Mouse (Mus musculus) liver, postnatal 0 days (tissue): Measurements from ENCODE around the gene Klrb1b. TPM values are rescaled to one million over a fixed set of nuclear protein-coding genes. Genes with fewer than 3 reads are reported as not detected.

ENCODE experiments used
- ATAC-seq: fragments of 200-750 bp; cut with Nextera tagmentation; 2 replicates; pipeline ENCODE4 v1.8.0; 2017; ENCODE audit warnings: mild to moderate bottlenecking, moderate library complexity
- DNase-seq: peaks from one replicate; pipeline ENCODE4 v3.0.0-alpha.2; 2016
- H3K27ac ChIP-seq: fragments of 300-500 bp; sonication (generic); 2 replicates; pipeline ENCODE4 v1.5.1; 2014; ENCODE audit warnings: antibody characterized with exemption, moderate library complexity, mild to moderate bottlenecking, low read depth
- H3K27me3 ChIP-seq: fragments of 300-500 bp; sonication (generic); 2 replicates; pipeline ENCODE4 v1.6.1; 2014; ENCODE audit warnings: low read length, control low read depth, mixed read lengths; ENCODE audit not compliant: insufficient read depth
- H3K36me3 ChIP-seq: fragments of 300-500 bp; sonication (generic); replicated peaks from 2 replicates; pipeline ENCODE4 v1.6.1; 2014; ENCODE audit warnings: mild to moderate bottlenecking, control low read depth, low read length, moderate library complexity, mixed read lengths; ENCODE audit not compliant: insufficient read depth
- H3K4me1 ChIP-seq: fragments of 300-500 bp; sonication (generic); 2 replicates; pipeline ENCODE4 v1.6.1; 2014; ENCODE audit warnings: antibody characterized with exemption, mild to moderate bottlenecking, control low read depth; ENCODE audit not compliant: insufficient read depth
- H3K4me2 ChIP-seq: fragments of 300-500 bp; sonication (generic); 2 replicates; pipeline ENCODE4 v1.6.1; 2014; ENCODE audit warnings: low read depth, mild to moderate bottlenecking, low read length, moderate library complexity, mixed read lengths
- H3K4me3 ChIP-seq: fragments of 300-500 bp; sonication (generic); 2 replicates; pipeline ENCODE4 v1.5.1; 2014; ENCODE audit warnings: low read depth, low read length
- H3K9ac ChIP-seq: fragments of 300-500 bp; sonication (generic); replicated peaks from 2 replicates; pipeline ENCODE4 v1.6.1; 2014; ENCODE audit warnings: mild to moderate bottlenecking, moderate library complexity
- H3K9me3 ChIP-seq: fragments of 300-500 bp; sonication (generic); 2 replicates; pipeline ENCODE4 v1.6.1; 2016; ENCODE audit warnings: mild to moderate bottlenecking, control low read depth, low read length, mixed read lengths
- CTCF ChIP-seq: sonication (generic); IDR thresholded peaks from 2 replicates; pipeline ENCODE4 v1.5.1; 2016; ENCODE audit warnings: antibody characterized with exemption, low read depth
- EP300 ChIP-seq: IDR thresholded peaks from 2 replicates; pipeline ENCODE4 v1.6.1; 2016; ENCODE audit warnings: antibody characterized with exemption, low read depth, mild to moderate bottlenecking
- WGBS: fragments of 180-500 bp; shearing (Covaris S2); extraction: QIAGEN DNeasy Blood & Tissue Kit; methylation state at CpG from one replicate; pipeline ENCODE4 v1.1.7; 2014; ENCODE audit not compliant: insufficient replicate concordance; 5-methylcytosine and 5-hydroxymethylcytosine counted together
- polyA plus RNA-seq: library from polyadenylated mRNA; unstranded; fragments of >200 nt; fragmentation: Nextera tagmentation; extraction: Ambion mirVana; gene quantifications from 2 replicates; pipeline ENCODE4 v1.2.1, GENCODE M21; 2015

Klrb1b gene
- polyA plus RNA-seq, 1 experiment from 2014 or later = 0.39 TPM

GRCm38 (mm10) chr6:128833046-128833445, 6.9 kb upstream of the Klrb1b start:
- Histone ChIP-seq H3K4me2 (no peak overlapping the region), H3K27ac (no peak overlapping the region), H3K4me3 (no peak overlapping the region), H3K36me3 (no peaks in the 10 kb centered on the region), H3K27me3 (0 out of 2 replicates have a peak, but pooled peaks cover 12% of the 10 kb centered on the region), H3K9ac (no peak overlapping the region), H3K9me3 (no peaks in the 10 kb centered on the region), H3K4me1 (peaks cover 26% of the 10 kb centered on the region)
- 64% methylated on average over 10 of the region's 10 CpGs for WGBS
- TF ChIP-seq EP300 = no peak
- TF ChIP-seq CTCF = no peak
- ATAC-seq (no peak), DNase-seq (no peak)

GRCm38 (mm10) chr6:128829837-128830236, 3.7 kb upstream of the Klrb1b start:
- H3K4me2 ChIP-seq = no peak overlapping the region
- TF ChIP-seq EP300 = no peak
- TF ChIP-seq CTCF = no peak
- H3K4me3 ChIP-seq = no peak overlapping the region
- ATAC-seq = no peak
- H3K27me3 ChIP-seq = 0 out of 2 replicates have a peak, but pooled peaks cover 12% of the 10 kb centered on the region
- WGBS = 52% methylated on average over 4 of the region's 4 CpGs
- H3K36me3 ChIP-seq = no peaks in the 10 kb centered on the region
- no peaks in the 10 kb centered on the region for H3K4me1 ChIP-seq
- H3K27ac ChIP-seq = no peak overlapping the region
- no peaks in the 10 kb centered on the region for H3K9me3 ChIP-seq
- no peak overlapping the region for H3K9ac ChIP-seq
- no peak for DNase-seq

DNA sequence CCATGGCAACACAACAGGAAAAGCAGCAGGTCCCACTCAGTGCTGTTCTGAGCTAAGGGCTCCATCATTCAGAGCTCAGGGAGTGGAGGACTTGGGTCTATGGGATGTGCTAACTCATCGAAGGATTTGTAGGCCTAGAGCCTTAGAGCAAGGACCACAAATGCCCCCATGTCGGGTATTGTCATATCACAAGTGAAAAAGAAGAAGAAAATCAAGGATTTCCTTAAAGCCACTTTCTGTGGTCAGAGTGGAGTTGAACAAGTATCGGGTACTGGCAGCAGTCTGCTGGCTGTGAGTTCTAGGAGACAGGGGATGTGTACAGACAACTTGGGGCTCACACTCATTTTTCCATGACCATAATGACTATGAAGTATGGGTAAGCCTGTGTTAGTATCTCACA, 650 bp upstream of the Klrb1b start:
- Histone ChIP-seq H3K9me3 (no peaks in the 10 kb centered on the region), H3K4me3 (no peak overlapping the region), H3K9ac (no peak overlapping the region), H3K4me1 (no peaks in the 10 kb centered on the region), H3K36me3 (no peaks in the 10 kb centered on the region), H3K27ac (no peak overlapping the region), H3K27me3 (0 out of 2 replicates have a peak, but pooled peaks cover 5% of the 10 kb centered on the region), H3K4me2 (no peak overlapping the region)
- WGBS = 67% methylated on average over 3 of the region's 3 CpGs
- TF ChIP-seq CTCF = no peak
- TF ChIP-seq EP300 = no peak
- DNase-seq = no peak
- ATAC-seq = no peak

DNA sequence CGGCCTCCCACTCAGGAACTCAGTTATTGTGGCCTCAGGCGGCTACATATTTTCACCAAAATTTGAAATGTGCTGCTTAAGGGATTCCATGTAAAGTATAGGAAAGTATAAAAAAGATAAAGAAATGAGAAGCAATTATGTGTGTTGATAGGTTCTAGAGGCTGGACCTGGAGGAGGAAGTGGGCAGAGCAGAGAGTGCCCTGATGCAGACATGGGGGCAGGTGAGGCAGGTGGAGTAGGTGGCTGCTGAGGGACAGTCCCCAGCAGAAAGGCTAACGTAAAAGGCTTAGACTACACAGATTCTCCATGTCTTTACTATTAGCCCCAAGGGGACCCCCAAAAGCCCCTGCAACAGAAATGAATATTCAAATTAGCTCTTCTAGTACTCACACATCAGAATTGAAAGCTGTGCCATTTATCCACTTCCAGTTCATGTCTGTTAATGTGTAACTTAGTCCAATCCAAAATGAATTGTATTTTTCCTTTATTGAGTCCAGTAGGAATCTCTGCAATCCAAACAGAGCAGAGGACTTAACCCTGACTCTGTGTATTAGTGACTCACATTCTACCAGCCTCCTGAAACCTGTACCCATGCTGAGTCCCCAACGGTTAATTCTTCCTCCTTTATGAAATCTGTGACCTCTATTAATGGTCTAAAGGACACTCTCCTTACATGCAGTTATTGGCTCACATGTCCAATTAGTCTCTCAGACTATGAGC, 7.9 kb downstream of the Klrb1b start:
- TF ChIP-seq CTCF = no peak
- no peak for TF ChIP-seq EP300
- no peaks in the 10 kb centered on the region for H3K36me3 ChIP-seq
- no peak overlapping the region for H3K27ac ChIP-seq
- no peaks in the 10 kb centered on the region for H3K4me1 ChIP-seq
- H3K9ac ChIP-seq = no peak overlapping the region
- H3K27me3 ChIP-seq = peaks cover 8% of the 10 kb centered on the region; the same call in 1 of the 2 replicates
- no peak for DNase-seq
- no peak overlapping the region for H3K4me3 ChIP-seq
- H3K9me3 ChIP-seq = no peaks in the 10 kb centered on the region
- WGBS = 81% methylated on average over 4 of the region's 4 CpGs
- ATAC-seq = no peak
- no peak overlapping the region for H3K4me2 ChIP-seq

DNA sequence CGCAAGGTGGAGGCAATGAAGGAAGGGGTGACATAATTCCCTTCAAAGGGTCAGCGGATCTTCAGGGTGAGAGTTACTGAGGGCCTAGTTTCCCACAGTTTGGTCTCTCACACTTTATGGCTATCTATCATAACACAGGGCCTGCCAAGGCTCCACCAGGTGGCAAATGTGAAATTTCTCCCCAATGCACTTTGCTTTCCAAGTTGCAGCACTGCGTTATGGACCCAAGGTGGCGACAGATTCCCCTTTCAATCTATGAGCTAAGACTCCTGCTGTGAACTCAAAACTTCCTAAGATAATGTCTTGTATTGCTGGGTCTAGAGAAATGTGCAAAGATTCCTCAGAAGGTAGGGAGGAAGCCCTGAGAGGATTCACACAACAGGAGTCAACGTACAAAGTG, 17.6 kb downstream of the Klrb1b start:
- H3K4me2 ChIP-seq = no peak overlapping the region
- no peaks in the 10 kb centered on the region for H3K36me3 ChIP-seq
- no peaks in the 10 kb centered on the region for H3K4me1 ChIP-seq
- no peak for ATAC-seq
- TF ChIP-seq CTCF = peak; percentile 63
- no peak for TF ChIP-seq EP300
- no peaks in the 10 kb centered on the region for H3K9me3 ChIP-seq
- H3K4me3 ChIP-seq = no peak overlapping the region
- no peaks in the 10 kb centered on the region for H3K27me3 ChIP-seq
- DNase-seq = peak; percentile 30
- H3K9ac ChIP-seq = no peak overlapping the region
- H3K27ac ChIP-seq = no peak overlapping the region
- 83% methylated on average over 5 of the region's 5 CpGs for WGBS

DNA sequence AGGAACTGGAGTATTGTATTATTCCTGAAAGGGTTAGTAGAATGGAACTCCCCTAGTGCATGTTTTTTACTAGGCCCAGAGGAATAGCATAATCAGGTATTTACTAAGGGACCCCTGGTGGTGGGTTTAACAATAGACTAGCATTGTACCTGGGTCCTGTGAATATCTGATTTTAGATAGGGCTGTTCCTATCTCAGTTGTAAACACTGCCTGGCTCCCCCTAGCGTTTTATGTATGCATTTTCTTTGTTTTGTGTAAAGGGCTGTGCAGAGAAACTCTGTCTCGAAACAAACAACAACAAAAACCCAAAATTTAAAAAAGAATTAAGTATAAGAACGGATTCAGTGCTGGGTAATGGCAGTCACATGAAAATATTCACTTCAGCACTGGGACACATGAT, 19.1 kb downstream of the Klrb1b start:
- DNase-seq (no peak), ATAC-seq (no peak)
- peak; percentile 36 for TF ChIP-seq CTCF
- no peak for TF ChIP-seq EP300
- Histone ChIP-seq H3K4me2 (no peak overlapping the region), H3K4me1 (peaks cover 4% of the 10 kb centered on the region), H3K27ac (no peak overlapping the region), H3K4me3 (no peak overlapping the region), H3K9me3 (no peaks in the 10 kb centered on the region), H3K27me3 (no peaks in the 10 kb centered on the region), H3K36me3 (no peaks in the 10 kb centered on the region), H3K9ac (no peak overlapping the region)
- 65% methylated on average over 3 of the region's 3 CpGs for WGBS
